Mouse (Mus musculus): ENCODE data around the gene Rpl27.
"Not testable (repeated sequence)": the region's sequence is repeated elsewhere in the genome, so short reads cannot be mapped to it uniquely, and the experiment has no call there.

GRCm38 (mm10) chr11:101449596-101449995 is 7.5 kb downstream of the Rpl27 start:
- not testable (repeated sequence) for TF ChIP-seq MAFK (IDR thresholded peaks at IDR 0.05; ENCODE audit: borderline replicate concordance, low read depth, low read length); POLR2A (IDR thresholded peaks at IDR 0.05; ENCODE audit: control insufficient read depth in 1 of 2, insufficient read depth in 1 of 2, low read depth in 1 of 2, low read length in 2 of 2, poor library complexity in 1 of 2); ZC3H11A (IDR thresholded peaks at IDR 0.05; ENCODE audit: low read depth, low read length); CTCF (IDR thresholded peaks at IDR 0.05 in 2 of 3, conservative IDR thresholded peaks at IDR 0.05 in 1 of 3; ENCODE audit: control insufficient read depth in 1 of 3, insufficient read depth in 1 of 3, low read depth in 2 of 3, low read length in 3 of 3, poor library complexity in 1 of 3, severe bottlenecking in 1 of 3); MEF2A (IDR thresholded peaks at IDR 0.05; ENCODE audit: extremely low read depth, insufficient replicate concordance, low read depth, low read length, poor library complexity, severe bottlenecking); CHD2 (IDR thresholded peaks at IDR 0.05; ENCODE audit: low read length); BHLHE40 (IDR thresholded peaks at IDR 0.05; ENCODE audit: borderline replicate concordance, low read depth, low read length); SMC3 (IDR thresholded peaks at IDR 0.05; ENCODE audit: low read depth, low read length); POLR2AphosphoS5 (IDR thresholded peaks at IDR 0.05; ENCODE audit: borderline replicate concordance, low read depth, low read length); TCF12 (IDR thresholded peaks at IDR 0.05; ENCODE audit: low read depth, low read length); MAZ (IDR thresholded peaks at IDR 0.05; ENCODE audit: low read depth, low read length)

All from MEL (cell line).